ENCODE assay signal across 8 mouse cellular contexts in genomic region chr4:133039832-133040231, GRCm38 (mm10). TPM values are rescaled to one million over a fixed set of nuclear protein-coding genes. Genes with fewer than 3 reads are reported as not detected.
DNase-seq lines count a peak whose midpoint lies in the region; ATAC-seq and TF ChIP-seq lines count a peak whose summit lies in the region.

No protein-coding gene starts in this region.

- no peaks in the 10 kb centered on the region for H3K27me3 ChIP-seq in heart, embryonic 14.5 days (ENCODE audit: control insufficient read depth, insufficient read depth, low read length)
- H3K27me3 ChIP-seq in heart, postnatal 0 days (ENCODE audit: control insufficient read depth, insufficient read depth, low read length): no peaks in the 10 kb centered on the region
- H3K27me3 ChIP-seq in liver, postnatal 0 days (ENCODE audit: insufficient read depth, low read length): peaks cover 40% of the 10 kb centered on the region

- ATAC-seq in heart, embryonic 14.5 days (ENCODE audit: insufficient number of reproducible peaks, insufficient read depth, low FRiP score, low read depth): no peak
- no peak for ATAC-seq in heart, postnatal 0 days (ENCODE audit: insufficient read depth, low read depth)
- ATAC-seq in liver, postnatal 0 days: no peak
- no peak for ATAC-seq in megakaryocyte-erythroid progenitor cell, adult 5-6 weeks (replicated peaks; ENCODE audit: low FRiP score, low TSS enrichment, poor library complexity, severe bottlenecking)

- no peak for TF ChIP-seq CTCF in heart, postnatal 0 days (IDR thresholded peaks at IDR 0.05; ENCODE audit: low read depth)
- TF ChIP-seq CTCF in liver, postnatal 0 days (IDR thresholded peaks at IDR 0.05; ENCODE audit: low read depth): no peak

- TF ChIP-seq EP300 in heart, postnatal 0 days (IDR thresholded peaks at IDR 0.05; ENCODE audit: low read depth): no peak
- TF ChIP-seq EP300 in liver, postnatal 0 days (IDR thresholded peaks at IDR 0.05; ENCODE audit: low read depth): no peak

- H3K27ac ChIP-seq in heart, embryonic 14.5 days (replicated peaks in 1 of 2; ENCODE audit: control insufficient read depth in 1 of 2, insufficient read depth in 1 of 2, low read depth in 2 of 2, low read length in 2 of 2): peak overlapping the region; percentile 22 to 97
- 0 out of 2 replicates have a peak overlapping the region, but pooled peaks have one; percentile 15 for H3K27ac ChIP-seq in brown adipose tissue, adult 24 weeks (replicated peaks; ENCODE audit: low read depth, low read length)
- peak overlapping the region; percentile 95 for H3K27ac ChIP-seq in heart, postnatal 0 days (ENCODE audit: low read depth)
- no peak overlapping the region for H3K27ac ChIP-seq in liver, postnatal 0 days (ENCODE audit: low read depth)

- no peak for DNase-seq in heart, adult 8-10 months (ENCODE audit: low spot score)
- DNase-seq in heart, postnatal 0 days (ENCODE audit: low spot score): no peak
- no peak for DNase-seq in liver, postnatal 0 days
- no peak for DNase-seq in frontal cortex, postnatal 10 days (ENCODE audit: low spot score in 2 of 2)
- DNase-seq in urinary bladder, postnatal 14 days (ENCODE audit: low spot score): no peak

- H3K4me3 ChIP-seq in heart, embryonic 14.5 days (ENCODE audit: control insufficient read depth in 1 of 2, insufficient read depth in 1 of 2, low read depth in 1 of 2, low read length in 2 of 2): peak overlapping the region; percentile 66 to 77
- H3K4me3 ChIP-seq in brown adipose tissue, adult 24 weeks (ENCODE audit: insufficient read depth, low read depth, low read length): peak overlapping the region; percentile 65
- H3K4me3 ChIP-seq in heart, postnatal 0 days (ENCODE audit: low read depth, low read length): peak overlapping the region; percentile 77
- H3K4me3 ChIP-seq in liver, postnatal 0 days (ENCODE audit: low read depth, low read length): no peak overlapping the region

- 8% methylated on average over 18 of the region's 18 CpGs for WGBS in heart, embryonic 14.5 days
- WGBS in heart, postnatal 0 days: 5% methylated on average over 18 of the region's 18 CpGs
- 53% methylated on average over 18 of the region's 18 CpGs for WGBS in liver, postnatal 0 days (ENCODE audit: insufficient replicate concordance)

- no peaks in the 10 kb centered on the region for H3K36me3 ChIP-seq in heart, embryonic 14.5 days (ENCODE audit: control insufficient read depth, insufficient read depth, low read length)
- H3K36me3 ChIP-seq in heart, postnatal 0 days (replicated peaks; ENCODE audit: control insufficient read depth, insufficient read depth, low read length): no peaks in the 10 kb centered on the region
- no peaks in the 10 kb centered on the region for H3K36me3 ChIP-seq in liver, postnatal 0 days (replicated peaks; ENCODE audit: insufficient read depth, low read length)

- H3K4me2 ChIP-seq in heart, embryonic 14.5 days (ENCODE audit: low read length): peak overlapping the region; percentile 98
- peak overlapping the region; percentile 100 for H3K4me2 ChIP-seq in heart, postnatal 0 days (ENCODE audit: low read depth, low read length)
- peak overlapping the region; percentile 98; the same call in 1 of the 2 replicates for H3K4me2 ChIP-seq in liver, postnatal 0 days (ENCODE audit: low read depth, low read length)

- peaks cover 60 to 85% of the 10 kb centered on the region in 2 experiments for H3K4me1 ChIP-seq in heart, embryonic 14.5 days (ENCODE audit: control insufficient read depth in 2 of 2, insufficient read depth in 2 of 2, low read length in 2 of 2)
- H3K4me1 ChIP-seq in brown adipose tissue, adult 24 weeks (ENCODE audit: control insufficient read depth, insufficient read depth, insufficient read length, low read length): peaks cover 52% of the 10 kb centered on the region
- H3K4me1 ChIP-seq in heart, postnatal 0 days (ENCODE audit: control insufficient read depth, insufficient read depth): peaks cover 87% of the 10 kb centered on the region
- H3K4me1 ChIP-seq in liver, postnatal 0 days (ENCODE audit: insufficient read depth): peaks cover 34% of the 10 kb centered on the region

- peak overlapping the region; percentile 90 for H3K9ac ChIP-seq in heart, embryonic 14.5 days (ENCODE audit: low read length)
- peak overlapping the region; percentile 88; the same call in 1 of the 2 replicates for H3K9ac ChIP-seq in heart, postnatal 0 days (replicated peaks; ENCODE audit: low read depth, low read length)
- H3K9ac ChIP-seq in liver, postnatal 0 days (replicated peaks): no peak overlapping the region

- no peaks in the 10 kb centered on the region for H3K9me3 ChIP-seq in heart, embryonic 14.5 days (ENCODE audit: control insufficient read depth, low read length)
- no peaks in the 10 kb centered on the region for H3K9me3 ChIP-seq in heart, postnatal 0 days (replicated peaks; ENCODE audit: control insufficient read depth, low read length)
- no peaks in the 10 kb centered on the region for H3K9me3 ChIP-seq in liver, postnatal 0 days (ENCODE audit: low read length)

RNA-seq across cellular contexts. Expression of gene Ahdc1, which starts 28.8 kb away (rescaled TPM):
- 7.1 and 9.0 TPM in 2 replicates for polyA plus RNA-seq in heart, embryonic 14.5 days (2014; fragmentation: Nextera tagmentation; extraction: Ambion mirVana)
- total RNA-seq in heart, adult 8-10 months (2022): 10 to 100 TPM; 37.5 to 52.5 (median 45.0) TPM
- 16.4 and 26.1 TPM in 2 replicates for polyA plus RNA-seq in brown adipose tissue, adult 24 weeks (2012; ENCODE audit: insufficient read depth, insufficient read length, missing spikeins)
- 40.5 and 57.2 TPM in 2 replicates for total RNA-seq in heart, postnatal 0 days (2014; rRNA removed; ENCODE audit: low replicate concordance)
- polyA plus RNA-seq in heart, postnatal 0 days (2015; fragmentation: Nextera tagmentation; extraction: Ambion mirVana): 4.6 and 5.2 TPM in 2 replicates
- polyA plus RNA-seq in liver, postnatal 0 days (2015; fragmentation: Nextera tagmentation; extraction: Ambion mirVana): 0.76 and 0.87 TPM in 2 replicates
- 4.8 and 7.0 TPM in 2 replicates for total RNA-seq in megakaryocyte-erythroid progenitor cell, adult 5-6 weeks (2014; fragmentation: Nextera tagmentation)
- total RNA-seq in megakaryocyte-erythroid progenitor cell, adult 5-6 weeks (2017): 0.33 and 0.72 TPM in 2 replicates
